Mouse (Mus musculus) frontal cortex, postnatal 10 days (tissue): ENCODE results near the gene Tex12.

ENCODE experiments used
- DNase-seq, 2 experiments: peaks; one replicate each; pipeline ENCODE4 v3.0.0; 2022; ENCODE audit warnings: low spot score in 2 of 2, mixed read lengths in 1 of 2

Gene Tex12

GRCm38 (mm10) chr9:50555094-50555446 lies 6.1 kb downstream of the Tex12 start, which contains the start of gene Bco2:
TSS of gene Bco2 (minus strand) at chr9:50555181.
- no peak for DNase-seq

- peak; percentile 63 to 68 for DNase-seq
Observed at GRCm38 (mm10) chr9:50554241-50555093, 6.7 kb downstream of the Tex12 start, which contains the start of gene Il18. TSS of gene Il18 (plus strand) at chr9:50554827.

- DNase-seq, result no peak
Observed at GRCm38 (mm10) chr9:50553547-50553946, 7.6 kb downstream of the Tex12 start.

- DNase-seq, result no peak
Observed at GRCm38 (mm10) chr9:50552206-50552605, 8.9 kb downstream of the Tex12 start.

- DNase-seq, result no peak
Observed at GRCm38 (mm10) chr9:50548936-50549335, 12.2 kb downstream of the Tex12 start.

- DNase-seq, result no peak
Observed at GRCm38 (mm10) chr9:50547859-50548478, 13.2 kb downstream of the Tex12 start.

- no peak for DNase-seq
Observed at GRCm38 (mm10) chr9:50542401-50542800, 18.7 kb downstream of the Tex12 start.

GRCm38 (mm10) chr9:50540170-50540569 lies 21.0 kb downstream of the Tex12 start:
- DNase-seq, result no peak

GRCm38 (mm10) chr9:50537295-50537694 lies 23.8 kb downstream of the Tex12 start:
- no peak for DNase-seq

- DNase-seq, result no peak
Observed at GRCm38 (mm10) chr9:50536603-50537135, 24.5 kb downstream of the Tex12 start.

GRCm38 (mm10) chr9:50535930-50536329 lies 25.2 kb downstream of the Tex12 start:
- DNase-seq, result no peak

- no peak for DNase-seq
Observed at GRCm38 (mm10) chr9:50533791-50534190, 27.3 kb downstream of the Tex12 start.

GRCm38 (mm10) chr9:50533328-50533727 lies 27.8 kb downstream of the Tex12 start:
- DNase-seq, result no peak

GRCm38 (mm10) chr9:50530890-50531289 lies 30.2 kb downstream of the Tex12 start:
- DNase-seq, result peak in 1 of 2 experiments; percentile 17

GRCm38 (mm10) chr9:50528293-50528892 lies 32.7 kb downstream of the Tex12 start, which contains the start of gene Pts:
TSS of gene Pts (minus strand) at chr9:50528724.
- DNase-seq, result peak; percentile 93 to 95

GRCm38 (mm10) chr9:50527860-50528259 lies 33.3 kb downstream of the Tex12 start:
- no peak for DNase-seq

GRCm38 (mm10) chr9:50525585-50525984 lies 35.5 kb downstream of the Tex12 start:
- no peak for DNase-seq

GRCm38 (mm10) chr9:50524936-50525335 lies 36.2 kb downstream of the Tex12 start:
- DNase-seq, result no peak

GRCm38 (mm10) chr9:50522574-50522973 lies 38.6 kb downstream of the Tex12 start:
- no peak for DNase-seq

GRCm38 (mm10) chr9:50521562-50521961 lies 39.6 kb downstream of the Tex12 start:
- DNase-seq, result no peak

GRCm38 (mm10) chr9:50520748-50521147 lies 40.4 kb downstream of the Tex12 start:
- no peak for DNase-seq

GRCm38 (mm10) chr9:50518781-50519180 lies 42.3 kb downstream of the Tex12 start:
- DNase-seq, result no peak
